Mouse (Mus musculus) testis, postnatal 14 days (tissue): ENCODE results near the gene Phf5a.

ENCODE experiments used
- DNase-seq: peaks from one replicate; pipeline ENCODE4 v3.0.0; 2021; ENCODE audit warnings: low spot score

Gene Phf5a

GRCm38 (mm10) chr15:81848301-81848700 is 23.4 kb downstream of the Phf5a start:
- DNase-seq = no peak

GRCm38 (mm10) chr15:81847861-81848260 is 23.9 kb downstream of the Phf5a start:
- DNase-seq = no peak

GRCm38 (mm10) chr15:81847161-81847560 is 24.6 kb downstream of the Phf5a start:
- no peak for DNase-seq

GRCm38 (mm10) chr15:81846755-81847154 is 25.0 kb downstream of the Phf5a start:
- peak; percentile 55 for DNase-seq

- no peak for DNase-seq
Measured at GRCm38 (mm10) chr15:81845724-81846123, 26.0 kb downstream of the Phf5a start.

- no peak for DNase-seq
Measured at GRCm38 (mm10) chr15:81845033-81845625, 26.6 kb downstream of the Phf5a start.

GRCm38 (mm10) chr15:81842275-81842674 is 29.4 kb downstream of the Phf5a start:
- no peak for DNase-seq

GRCm38 (mm10) chr15:81840306-81840705 is 31.4 kb downstream of the Phf5a start:
- no peak for DNase-seq

- DNase-seq = peak; percentile 84
Measured at GRCm38 (mm10) chr15:81839634-81840033, 32.1 kb downstream of the Phf5a start.

DNA sequence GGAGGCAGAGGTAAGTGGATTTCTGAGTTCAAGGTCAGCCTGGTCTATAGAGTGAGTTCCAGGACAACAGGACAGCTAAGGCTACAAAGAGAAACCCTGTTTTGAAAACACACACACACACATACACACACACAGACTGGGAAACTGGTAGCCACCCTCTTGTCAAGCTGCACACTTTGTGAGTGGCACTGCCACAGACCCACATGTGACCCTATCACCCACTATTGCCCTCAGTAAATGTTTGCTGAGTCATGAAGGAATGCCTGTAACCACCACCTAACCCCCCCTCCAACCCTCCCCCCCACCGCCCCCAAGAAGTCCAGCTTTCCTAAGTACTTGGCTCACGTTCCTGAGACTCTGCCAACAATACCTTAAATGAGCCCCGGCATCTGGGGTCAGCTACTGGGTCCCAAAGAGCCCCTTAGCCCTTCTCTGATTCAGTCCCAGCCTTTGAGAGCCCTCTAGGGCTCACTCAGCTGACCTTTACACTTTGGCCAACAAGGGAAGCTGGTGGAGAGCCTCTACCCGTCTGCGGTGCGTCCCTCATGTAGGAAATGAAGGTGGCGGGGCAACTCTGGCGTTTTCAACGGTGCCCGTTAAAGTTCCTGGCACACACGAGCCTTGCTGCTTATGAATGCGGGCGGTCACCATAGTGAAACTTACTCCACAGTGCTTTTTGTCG is 33.0 kb downstream of the Phf5a start:
- no peak for DNase-seq

DNA sequence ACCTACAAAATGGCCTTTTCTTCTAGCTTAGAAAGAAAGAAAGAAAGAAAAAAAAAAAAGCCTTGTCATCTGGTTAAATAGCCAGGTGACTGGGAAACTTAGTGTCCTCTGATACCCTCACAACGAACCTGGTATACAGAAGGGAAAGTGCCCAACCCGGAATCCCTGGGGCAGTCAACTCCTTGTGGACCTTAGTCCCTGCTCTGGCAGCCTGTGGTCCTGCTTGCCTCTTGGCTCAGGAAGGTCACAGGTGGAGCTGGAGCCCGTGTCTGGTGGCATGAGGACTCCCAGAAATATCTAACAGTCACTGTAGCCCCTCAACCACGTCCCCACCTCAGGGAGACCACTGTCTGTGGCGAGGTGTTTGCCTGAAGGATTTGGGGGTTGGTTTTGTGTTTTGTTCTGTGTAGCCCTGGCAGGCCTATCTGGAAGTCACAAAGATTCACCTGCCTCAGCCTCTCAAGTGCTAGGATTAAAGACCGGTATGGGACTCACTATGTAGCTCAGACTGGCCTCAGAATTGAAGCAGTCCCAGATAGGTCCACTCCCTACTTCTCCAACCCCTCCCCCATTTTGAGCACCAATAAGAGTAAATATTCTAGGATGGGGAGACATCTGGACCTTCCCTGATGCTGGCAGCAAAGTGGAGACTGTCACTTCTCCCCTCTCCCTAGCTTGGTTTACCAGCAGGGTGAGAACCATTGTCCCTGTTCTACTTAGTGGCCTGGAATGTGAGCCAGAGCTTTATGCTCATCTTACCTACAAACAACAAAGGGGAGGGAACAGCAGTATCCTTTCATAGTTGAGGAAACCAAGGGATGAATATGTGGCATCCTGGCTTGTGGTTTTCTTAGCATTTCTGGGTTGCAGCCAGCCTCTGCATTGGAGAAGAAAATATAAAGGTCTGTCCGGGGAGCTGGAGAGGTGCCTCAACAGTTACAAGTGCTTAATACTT is 34.5 kb downstream of the Phf5a start:
- no peak for DNase-seq

DNA sequence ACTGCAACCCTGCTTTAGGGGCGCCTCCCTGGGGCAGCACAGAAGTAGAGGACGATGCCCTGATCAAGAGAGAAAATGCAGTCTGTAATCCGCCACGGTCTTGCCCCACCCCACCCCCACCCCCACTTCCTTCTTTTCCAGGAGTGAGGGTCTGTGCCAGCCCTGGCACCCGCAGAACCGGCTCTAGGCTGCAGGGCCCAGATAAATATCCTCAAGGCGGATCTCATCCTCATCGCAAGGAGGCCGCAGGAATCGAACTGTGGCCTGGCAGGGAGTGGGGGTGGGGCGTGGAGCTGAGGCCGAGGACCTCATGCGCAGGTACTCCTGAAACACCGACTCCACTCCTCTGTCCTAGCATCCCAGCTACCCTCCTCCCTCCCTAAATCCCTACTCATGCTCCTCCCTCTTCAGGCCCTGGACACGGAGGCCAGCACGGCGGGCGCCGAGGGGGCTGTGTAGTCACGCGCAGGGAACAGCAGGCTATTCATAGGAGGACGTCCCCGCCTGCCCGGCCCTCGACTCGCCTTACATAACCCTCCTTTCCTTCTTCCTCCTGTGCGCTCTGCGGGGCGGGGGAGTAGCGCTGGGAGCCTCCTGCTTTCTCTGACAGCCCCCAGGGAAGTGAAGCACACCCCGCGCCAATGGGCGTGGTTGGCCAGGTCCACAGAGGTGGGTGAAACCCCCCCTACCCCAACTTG is 35.4 kb downstream of the Phf5a start:
- peak; percentile 85 for DNase-seq

GRCm38 (mm10) chr15:81835007-81835880 is 36.5 kb downstream of the Phf5a start:
- no peak for DNase-seq

- DNase-seq = no peak
Measured at GRCm38 (mm10) chr15:81834171-81834841, 37.4 kb downstream of the Phf5a start.

GRCm38 (mm10) chr15:81833481-81833880 is 38.2 kb downstream of the Phf5a start:
- DNase-seq = no peak

GRCm38 (mm10) chr15:81832219-81832618 is 39.5 kb downstream of the Phf5a start:
- DNase-seq = no peak

DNA sequence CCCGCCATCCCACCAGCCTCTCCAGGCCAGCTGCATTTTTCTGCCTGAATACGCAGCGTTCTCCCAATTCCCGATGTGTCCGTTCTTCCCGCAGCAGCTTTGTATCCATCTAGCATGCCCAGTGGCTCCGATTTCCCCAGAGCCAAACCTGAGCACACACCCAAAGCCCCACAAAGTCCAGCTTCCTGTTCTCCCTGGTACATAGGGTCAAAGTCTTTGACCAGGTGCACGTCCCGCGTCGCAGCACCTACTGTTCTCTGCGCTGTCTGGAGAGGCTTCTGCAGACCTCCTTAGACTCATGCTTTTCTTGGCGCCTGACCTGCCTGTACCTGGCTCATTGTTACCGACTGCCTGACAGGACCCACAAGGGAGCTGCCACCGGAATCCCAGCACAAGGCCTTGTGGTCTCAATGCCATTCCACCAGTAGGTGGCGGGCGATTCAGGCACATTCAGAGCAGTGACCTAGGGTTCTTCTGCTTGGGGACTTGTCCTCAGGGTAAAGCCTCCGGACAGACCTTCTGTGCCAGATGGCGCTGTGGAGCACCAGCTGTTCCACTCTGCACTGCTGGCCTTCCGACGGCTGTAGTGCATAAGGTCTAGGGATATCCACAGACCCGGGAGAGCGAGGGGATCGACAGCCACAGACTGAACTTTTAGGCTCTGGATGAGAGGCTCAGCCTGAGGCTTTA is 40.4 kb downstream of the Phf5a start:
- peak; percentile 81 for DNase-seq

DNA sequence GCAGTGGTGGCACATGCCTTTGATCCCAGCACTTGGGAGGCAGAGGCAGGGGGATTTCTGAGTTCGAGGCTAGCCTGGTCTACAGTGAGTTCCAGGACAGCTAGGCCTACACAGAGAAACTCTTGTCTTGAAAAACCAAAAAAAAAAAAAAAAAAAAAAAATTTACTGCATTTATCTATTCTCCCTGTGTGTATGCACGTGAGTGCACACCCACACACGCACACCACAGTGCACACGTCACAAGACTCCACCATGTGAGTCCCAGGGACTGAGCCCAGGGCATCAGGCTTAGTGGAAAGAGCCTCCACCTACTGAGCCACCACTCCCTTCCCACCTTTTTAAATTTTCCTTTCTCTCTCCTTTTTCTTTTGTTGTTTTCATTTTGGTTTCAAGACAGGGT is 41.2 kb downstream of the Phf5a start:
- no peak for DNase-seq

GRCm38 (mm10) chr15:81829208-81829580 is 42.5 kb downstream of the Phf5a start:
- DNase-seq = no peak
